Mouse (Mus musculus): Measurements from ENCODE around the gene Ctcf. TPM values are rescaled to one million over a fixed set of nuclear protein-coding genes. Genes with fewer than 3 reads are reported as not detected.
"Not testable (repeated sequence)": the region's sequence is repeated elsewhere in the genome, so short reads cannot be mapped to it uniquely, and the experiment has no call there.

The Ctcf gene
- total RNA-seq (2021), result 10 to 100 TPM; 33.2 to 42.6 TPM
- long read RNA-seq, experiment 1, transcript Ctcf-201 (12 exons, 3,782 nt), result major isoform, 11 of 25 reads
- long read RNA-seq, experiment 1, partial matches to known transcripts, result 3 of 25 reads
- long read RNA-seq, experiment 1, other reads (novel, unspliced or antisense), result 11 of 25 reads
- long read RNA-seq, experiment 2, transcript Ctcf-201 (12 exons, 3,782 nt), result major isoform, 9 of 22 reads
- long read RNA-seq, experiment 2, partial matches to known transcripts, result 2 of 22 reads
- long read RNA-seq, experiment 2, other reads (novel, unspliced or antisense), result 11 of 22 reads

GRCm38 (mm10) chr8:105636018-105636962 is at the start of gene Ctcf:
Gene Ctcf, plus strand, starts transcription at chr8:105636568.
- intact Hi-C loops (cut with DNase I), result loop anchor here (2.0 kb wide), 1 partner anchor 49 kb away; no protein-coding TSS in a partner anchor
- peak; percentile 95 for TF ChIP-seq CTCF (IDR thresholded peaks at IDR 0.05)
- peak within 1 kb of the TSS; percentile 93 for H3K4me3 ChIP-seq
- peak within 1 kb of the TSS; percentile 95 for H3K27ac ChIP-seq
- peak; percentile 96 for DNase-seq

DNA sequence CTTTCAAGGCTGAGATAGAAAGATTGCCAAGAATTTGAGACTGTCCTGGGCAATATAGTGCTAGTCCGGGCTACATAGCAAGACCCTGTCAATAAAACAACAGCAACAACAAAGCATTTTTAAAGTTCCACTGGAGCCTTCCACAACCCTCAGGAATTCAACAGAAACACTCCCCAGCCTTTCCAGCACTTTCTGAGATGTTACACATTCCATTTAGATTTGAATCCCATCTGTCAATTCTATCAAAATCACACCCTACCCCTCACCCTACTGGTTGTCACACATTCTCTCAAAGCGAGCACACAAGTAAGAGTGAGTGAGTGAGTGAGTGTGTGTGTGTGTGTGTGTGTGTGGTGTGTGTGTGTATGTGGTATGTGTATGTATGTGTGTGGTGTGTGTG is 43.9 kb upstream of the Ctcf start:
- intact Hi-C loops (cut with DNase I), result loop anchor here (10.0 kb wide), 1 partner anchor 92 kb away; the partner anchor contains the start of gene Carmil2
- Histone ChIP-seq H3K27ac (no peak overlapping the region), H3K4me3 (no peak overlapping the region)
- no peak for TF ChIP-seq CTCF (IDR thresholded peaks at IDR 0.05)
- no peak for DNase-seq

- no peak for TF ChIP-seq CTCF (IDR thresholded peaks at IDR 0.05)
- Histone ChIP-seq H3K27ac (peak overlapping the region; percentile 78), H3K4me3 (peak overlapping the region; percentile 69)
- DNase-seq, result peak; percentile 70
- intact Hi-C loops (cut with DNase I), result loop anchor here (10.0 kb wide), 1 partner anchor 91 kb away; the partner anchor contains the start of gene Carmil2
Measured at GRCm38 (mm10) chr8:105593859-105594258, 42.5 kb upstream of the Ctcf start.

DNA sequence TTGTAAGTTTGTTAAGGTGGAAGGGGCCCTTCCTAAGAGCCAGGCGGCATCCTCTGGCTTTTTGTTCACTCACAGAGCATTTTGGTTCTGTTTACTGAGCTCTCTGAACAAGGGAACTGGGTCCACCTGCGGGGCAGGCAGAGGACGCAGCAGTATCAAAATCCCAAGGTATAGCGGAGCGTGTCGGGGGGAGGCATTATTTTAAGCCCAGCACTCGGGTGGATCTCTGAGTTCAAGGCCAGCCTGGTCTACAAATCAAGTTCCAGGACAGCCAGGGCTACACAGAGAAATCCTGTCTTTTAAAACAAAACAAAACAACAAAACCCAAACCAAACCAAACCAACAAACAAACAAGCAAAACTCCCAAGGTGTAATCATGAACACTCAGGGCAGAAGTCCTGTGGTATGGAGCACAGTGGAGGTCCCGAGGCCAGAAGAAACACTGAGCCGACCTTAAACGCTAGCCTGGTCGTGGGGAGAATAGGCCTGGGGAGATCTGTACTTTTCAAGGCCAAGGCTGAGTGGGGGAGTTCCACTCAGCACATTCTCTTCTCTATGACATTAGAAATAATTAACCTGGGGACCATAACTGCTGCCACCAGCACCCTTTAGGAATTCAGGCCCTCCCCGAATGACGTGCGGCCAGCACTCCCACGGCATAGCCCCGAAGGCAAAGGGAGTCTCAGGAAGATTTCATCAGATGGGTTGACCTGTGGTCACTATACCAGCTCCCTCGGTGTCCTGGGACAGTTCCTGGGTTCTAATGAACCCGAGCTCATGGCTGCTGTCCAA is 41.7 kb upstream of the Ctcf start:
- Histone ChIP-seq H3K27ac (peak overlapping the region; percentile 78), H3K4me3 (peak overlapping the region; percentile 69)
- intact Hi-C loops (cut with DNase I), result loop anchor here (10.0 kb wide), 1 partner anchor 90 kb away; the partner anchor contains the start of gene Carmil2
- TF ChIP-seq CTCF (IDR thresholded peaks at IDR 0.05), result no peak
- no peak for DNase-seq

GRCm38 (mm10) chr8:105596362-105597034 is 39.9 kb upstream of the Ctcf start:
- H3K27ac ChIP-seq, result peak overlapping the region; percentile 78

DNA sequence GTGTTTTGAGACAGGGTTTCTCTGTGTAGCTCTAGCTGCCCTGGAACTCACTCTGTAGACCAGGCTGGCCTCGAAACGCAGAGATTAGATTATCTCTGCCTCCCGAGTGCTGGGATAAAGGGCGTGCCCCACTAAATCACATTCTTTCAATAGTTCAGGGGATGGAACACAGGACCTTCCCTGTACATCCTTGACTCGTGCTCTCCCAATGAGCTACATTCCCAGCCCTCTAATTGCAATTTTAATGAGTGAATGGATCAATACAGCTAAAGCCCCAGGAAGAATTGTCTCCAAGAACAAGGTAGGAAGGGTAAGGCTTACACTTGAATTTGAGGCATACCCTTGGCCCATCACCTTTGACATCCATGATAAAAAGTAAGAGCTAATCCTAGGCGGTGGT is 37.6 kb upstream of the Ctcf start:
- no peak for DNase-seq
- no peak overlapping the region for H3K27ac ChIP-seq
- H3K4me3 ChIP-seq, result no peak overlapping the region
- TF ChIP-seq CTCF (IDR thresholded peaks at IDR 0.05), result no peak
- intact Hi-C loops (cut with DNase I), result loop anchor here (10.0 kb wide), 1 partner anchor 86 kb away; the partner anchor contains the start of gene Carmil2

More at GRCm38 (mm10) chr8:105596362-105597034, 39.9 kb upstream of the Ctcf start:
- TF ChIP-seq CTCF (IDR thresholded peaks at IDR 0.05), result peak; percentile 76
- peak overlapping the region; percentile 69 for H3K4me3 ChIP-seq
- intact Hi-C loops (cut with DNase I), result loop anchor here (2.0 to 10.0 kb wide), 2 partner anchors 30 to 88 kb away; partner anchors contain the start of genes Atp6v0d1 and Carmil2
- peak; percentile 83 for DNase-seq

DNA sequence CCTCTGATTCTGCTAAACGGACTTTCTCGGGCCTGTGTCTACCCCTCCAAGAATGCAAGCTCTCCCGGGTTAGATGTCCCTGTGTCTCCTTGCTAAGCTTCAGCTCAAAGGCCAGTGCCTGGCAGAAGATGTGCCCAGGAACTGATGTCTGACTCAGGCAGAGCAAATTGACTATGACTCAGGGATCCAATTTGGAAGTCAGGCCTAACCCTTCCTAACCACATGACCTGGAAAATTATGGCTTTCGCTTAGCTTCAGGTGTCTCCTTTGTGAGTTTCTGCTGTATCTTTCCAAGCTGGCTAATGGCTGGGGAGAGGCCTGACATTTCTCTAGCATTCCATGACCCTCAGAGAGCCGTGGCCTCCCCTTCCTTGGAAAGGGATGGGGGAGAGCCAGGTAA is 35.1 kb upstream of the Ctcf start:
- no peak for DNase-seq
- TF ChIP-seq CTCF (IDR thresholded peaks at IDR 0.05), result no peak
- intact Hi-C loops (cut with DNase I), result no loop called here
- Histone ChIP-seq H3K4me3 (no peak overlapping the region), H3K27ac (no peak overlapping the region)

DNA sequence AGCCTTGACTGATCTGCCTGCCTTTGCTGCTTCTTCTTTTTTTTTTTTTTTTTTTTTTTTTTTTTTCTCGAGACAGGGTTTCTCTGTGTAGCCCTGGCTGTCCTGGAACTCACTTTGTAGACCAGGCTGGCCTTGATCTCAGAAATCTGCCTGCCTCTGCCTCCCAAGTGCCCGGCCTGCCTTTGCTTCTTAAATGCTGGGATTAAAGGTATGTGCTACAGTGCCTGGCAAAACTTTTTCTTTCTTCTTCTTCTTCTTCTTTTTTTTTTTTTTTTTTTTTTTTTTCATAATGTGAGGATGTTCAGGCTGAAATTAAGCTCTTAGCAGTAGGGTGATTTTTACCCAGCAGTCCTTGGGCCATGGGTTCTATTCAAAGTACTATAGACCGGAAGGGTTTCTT is 33.8 kb upstream of the Ctcf start:
- DNase-seq; H3K27ac ChIP-seq; intact Hi-C loops (cut with DNase I); H3K4me3 ChIP-seq: not testable (repeated sequence)

DNA sequence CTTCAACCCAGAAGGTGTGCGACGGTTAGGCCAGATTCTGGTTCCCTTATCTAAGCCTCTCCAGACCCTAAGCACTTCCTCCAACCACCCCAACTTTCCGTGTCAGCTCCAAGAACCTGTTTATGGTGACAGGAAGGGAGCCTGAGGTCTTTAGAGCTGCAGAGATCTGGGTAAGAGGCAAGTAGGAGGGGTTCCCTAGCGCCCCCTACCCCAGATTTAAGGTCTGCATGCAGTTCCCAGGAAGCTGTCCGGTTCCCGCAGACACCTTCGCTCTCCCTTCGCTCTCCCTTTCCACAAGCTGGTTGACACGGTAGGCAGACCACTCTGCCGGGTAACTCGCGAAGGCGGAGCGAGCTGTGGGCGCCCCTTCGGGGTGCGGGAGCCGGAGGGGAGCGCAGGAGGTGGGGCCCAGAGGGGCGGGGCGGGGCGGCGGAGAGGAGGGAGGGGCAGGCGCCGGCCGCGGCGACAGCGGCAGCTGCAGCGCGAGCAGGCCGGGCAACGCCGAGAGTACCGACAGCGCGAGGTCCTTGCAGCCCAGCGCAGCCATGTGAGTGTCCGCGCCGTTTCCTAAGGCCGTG is 31.5 kb upstream of the Ctcf start, which contains the start of gene Ripor1:
Ripor1 (plus strand) TSS at position 452 of the 578 bp plus-strand sequence.
- intact Hi-C loops (cut with DNase I), result no loop called here
- peak; percentile 62 for TF ChIP-seq CTCF (IDR thresholded peaks at IDR 0.05)
- DNase-seq, result peak; percentile 89
- peak within 1 kb of the TSS; percentile 98 for H3K27ac ChIP-seq
- H3K4me3 ChIP-seq, result peak within 1 kb of the TSS; percentile 78

- TF ChIP-seq CTCF (IDR thresholded peaks at IDR 0.05), result no peak
- Histone ChIP-seq H3K27ac (peak overlapping the region; percentile 98), H3K4me3 (peak overlapping the region; percentile 78)
- intact Hi-C loops (cut with DNase I), result no loop called here
- no peak for DNase-seq
Measured at GRCm38 (mm10) chr8:105605491-105606188, 30.7 kb upstream of the Ctcf start.
